Mouse (Mus musculus): ENCODE data around the gene Foxn3.

DNA sequence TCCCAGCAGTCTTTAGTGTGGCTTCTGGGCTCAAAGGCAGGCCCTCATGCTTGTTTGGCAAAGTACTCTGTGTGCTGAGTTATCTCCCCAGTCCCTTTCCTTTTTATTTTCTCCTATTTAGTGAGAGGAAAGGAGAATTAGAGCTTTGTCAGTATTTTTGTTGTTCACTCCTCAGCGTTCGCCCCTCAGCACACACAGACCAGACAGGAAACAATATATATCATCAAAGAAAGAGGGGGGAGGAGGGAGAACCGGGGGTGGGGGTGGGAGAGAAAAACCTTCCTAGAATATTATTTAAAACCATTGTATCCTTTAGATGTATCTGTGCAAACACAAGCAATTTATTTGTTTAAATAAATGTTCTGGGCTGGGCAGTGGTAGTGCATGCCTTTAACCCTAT, 47.9 kb downstream of the Foxn3 start:
- TF ChIP-seq EP300 (IDR thresholded peaks at IDR 0.05; ENCODE audit: insufficient read depth, low read depth, low read length) (no peak), CTCF (IDR thresholded peaks at IDR 0.05; ENCODE audit: low read depth, low read length) (no peak), POLR2A (IDR thresholded peaks at IDR 0.05; ENCODE audit: insufficient read depth, low read length) (no peak)

All from ES-Bruce4 (cell line).